Mouse (Mus musculus) bone marrow, adult 2 months (tissue): ENCODE data around the gene Izumo1.

Experiments
- CTCF ChIP-seq: fragments of 200-500 bp; IDR thresholded peaks from 2 replicates; pipeline ENCODE4 v1.5.1; 2011; ENCODE audit warnings: low read length, control low read depth; ENCODE audit not compliant: control insufficient read depth, insufficient read depth
- POLR2A ChIP-seq: fragments of 200-500 bp; IDR thresholded peaks from 2 replicates; pipeline ENCODE4 v1.6.1; 2011; ENCODE audit warnings: low read depth, mild to moderate bottlenecking, control low read depth, low read length, borderline replicate concordance; ENCODE audit not compliant: control insufficient read depth

GRCm38 (mm10) chr7:45660746-45661478 lies 39.3 kb downstream of the Izumo1 start:
- TF ChIP-seq CTCF, result no peak
- no peak for TF ChIP-seq POLR2A
